Mouse (Mus musculus) urinary bladder, postnatal 14 days (tissue): ENCODE measurements around the gene Bcl11a.
A peak's percentile ranks its signal among the peaks of the same experiment; 100 is the strongest.
"Not testable (repeated sequence)": the region's sequence is repeated elsewhere in the genome, so short reads cannot be mapped to it uniquely, and the experiment has no call there.

Experiments used
- DNase-seq: peaks from one replicate; pipeline ENCODE4 v3.0.0; 2021; ENCODE audit warnings: low spot score

The Bcl11a gene

DNA sequence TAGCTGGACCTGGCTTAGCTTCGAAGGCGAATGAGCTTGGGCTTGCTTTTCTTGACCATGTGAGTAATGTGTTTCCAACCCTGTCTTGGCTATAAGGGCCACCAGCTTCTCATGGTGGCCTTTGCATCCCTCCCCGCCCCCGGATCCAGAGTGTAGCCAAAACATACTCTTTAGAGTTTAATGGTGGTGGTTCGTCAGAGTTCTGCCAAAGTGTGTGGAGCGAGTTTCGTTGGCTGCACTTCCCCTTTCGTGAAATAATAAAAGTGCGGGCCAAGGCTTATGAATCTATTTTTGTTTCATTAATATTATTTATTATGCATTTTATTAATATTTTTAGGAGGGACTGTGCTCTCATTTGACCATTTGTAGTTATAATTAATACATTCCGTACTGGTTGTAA is 21.4 kb downstream of the Bcl11a start:
- DNase-seq, result no peak

DNA sequence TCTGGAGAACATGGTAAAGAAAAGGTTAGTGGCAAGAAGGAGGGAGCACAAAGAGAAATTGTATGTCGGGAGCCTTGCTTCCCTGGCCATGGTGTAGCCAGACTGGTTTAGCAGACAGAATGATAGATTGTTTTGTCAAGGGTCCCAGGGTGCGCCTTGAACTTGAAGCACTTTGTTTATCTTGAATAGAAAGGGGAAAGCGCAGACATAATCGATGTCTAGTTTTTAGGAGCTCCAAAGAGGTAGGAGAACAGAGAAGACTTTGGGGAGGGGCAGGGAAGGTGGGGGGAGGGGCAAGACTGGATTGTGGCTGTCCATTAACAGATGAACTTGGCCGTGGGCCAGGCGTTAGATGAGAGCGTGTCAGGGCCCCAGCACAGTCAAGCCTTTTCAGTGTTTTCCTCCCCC is 22.0 kb downstream of the Bcl11a start:
- DNase-seq, result peak; percentile 37

DNA sequence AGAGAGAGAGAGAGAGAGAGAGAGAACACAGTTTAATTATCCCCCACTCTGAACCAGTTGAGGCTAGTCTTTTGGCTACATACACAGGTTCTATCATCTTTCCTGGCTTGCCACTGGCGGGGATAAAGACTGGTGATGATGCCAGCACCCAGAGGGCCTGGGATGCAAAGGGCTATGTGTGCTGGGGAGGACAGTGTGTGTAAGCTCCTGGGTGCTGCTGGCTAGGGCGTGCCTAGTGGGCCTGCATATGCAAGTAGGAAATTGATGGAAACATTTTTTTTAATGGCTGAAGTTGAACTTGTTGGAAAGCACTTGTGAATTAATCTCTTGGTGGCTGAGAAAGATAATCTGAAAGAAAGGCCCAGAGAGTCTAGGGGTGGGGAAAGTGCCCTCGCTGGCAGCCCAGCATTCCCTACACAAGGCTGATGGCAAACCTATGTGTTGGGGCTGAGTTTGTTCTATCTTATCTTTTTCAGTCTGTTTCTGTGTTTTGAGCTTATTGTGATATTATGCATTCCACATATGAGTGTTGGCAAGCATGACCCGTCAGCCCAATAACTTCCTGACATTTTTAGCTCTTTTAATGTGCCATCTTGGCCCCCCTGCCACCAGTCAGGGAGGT is 22.7 kb downstream of the Bcl11a start:
- DNase-seq, result no peak

DNA sequence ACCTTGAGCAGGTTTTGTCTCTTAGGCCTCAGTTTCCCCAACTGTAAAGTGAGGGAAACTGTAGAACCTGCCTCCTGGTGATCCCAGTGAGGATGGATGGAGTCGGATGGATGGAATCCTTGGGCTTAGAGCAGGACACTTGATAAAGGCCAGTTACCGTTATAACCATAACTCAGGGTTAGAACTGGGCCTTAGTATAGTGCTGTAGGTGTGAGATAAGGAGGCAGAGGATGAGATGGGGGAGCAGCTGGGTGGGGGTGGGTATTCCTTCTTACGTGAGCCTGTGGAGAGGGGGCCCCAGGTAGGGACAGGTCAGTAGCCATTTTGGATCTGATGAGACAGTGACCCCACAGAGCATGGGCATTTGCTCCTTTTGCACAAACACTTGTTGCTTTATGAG is 23.8 kb downstream of the Bcl11a start:
- DNase-seq, result no peak

DNA sequence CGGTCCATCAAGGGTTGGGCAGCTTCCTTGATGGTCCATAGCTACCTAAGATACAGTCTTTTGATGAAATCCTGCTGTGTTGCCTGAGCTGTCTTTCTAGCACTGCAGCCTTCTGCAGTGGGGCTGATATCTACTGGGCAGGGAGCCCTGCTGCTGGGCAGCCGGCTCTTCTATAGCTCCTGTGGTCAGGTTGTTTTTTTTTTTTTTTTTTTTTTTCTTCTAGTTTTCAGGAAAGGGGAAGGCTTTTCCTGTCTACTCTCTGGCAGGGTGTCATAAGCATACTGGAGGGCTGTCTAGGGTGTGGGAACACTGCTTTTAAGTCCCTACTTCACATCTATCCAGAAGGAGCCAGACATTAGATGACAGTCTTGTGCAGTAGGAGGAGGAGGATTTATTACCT is 24.5 kb downstream of the Bcl11a start:
- no peak for DNase-seq

DNA sequence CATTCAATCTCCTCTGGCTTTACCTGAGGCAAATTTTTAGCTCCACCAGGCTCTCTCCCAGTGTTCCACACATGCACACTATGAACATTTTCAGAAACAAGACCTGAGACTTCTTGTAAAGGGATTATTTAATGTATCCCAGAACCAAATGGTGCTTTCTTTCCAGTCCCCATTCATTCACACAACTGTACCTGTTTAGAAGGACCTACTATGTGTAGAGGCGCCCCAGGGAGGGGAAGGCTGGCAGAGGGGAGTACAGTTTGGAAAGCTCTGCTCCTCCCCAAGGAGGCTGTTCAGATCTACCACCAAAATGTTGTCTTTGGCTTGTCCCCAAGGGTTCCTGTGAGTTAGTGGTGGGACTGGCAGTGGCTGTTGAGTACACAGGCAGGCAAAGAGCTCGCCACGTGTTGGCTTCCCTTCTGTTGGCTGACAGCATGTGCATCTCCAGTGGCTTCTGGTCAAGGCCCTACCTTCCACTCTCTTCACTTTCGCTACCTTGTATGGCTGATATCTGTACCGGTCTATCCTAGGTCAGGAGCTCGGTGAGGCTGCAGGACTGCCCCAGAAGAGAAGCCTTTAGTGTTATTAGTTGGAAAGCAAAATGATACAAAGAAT is 25.4 kb downstream of the Bcl11a start:
- no peak for DNase-seq

DNA sequence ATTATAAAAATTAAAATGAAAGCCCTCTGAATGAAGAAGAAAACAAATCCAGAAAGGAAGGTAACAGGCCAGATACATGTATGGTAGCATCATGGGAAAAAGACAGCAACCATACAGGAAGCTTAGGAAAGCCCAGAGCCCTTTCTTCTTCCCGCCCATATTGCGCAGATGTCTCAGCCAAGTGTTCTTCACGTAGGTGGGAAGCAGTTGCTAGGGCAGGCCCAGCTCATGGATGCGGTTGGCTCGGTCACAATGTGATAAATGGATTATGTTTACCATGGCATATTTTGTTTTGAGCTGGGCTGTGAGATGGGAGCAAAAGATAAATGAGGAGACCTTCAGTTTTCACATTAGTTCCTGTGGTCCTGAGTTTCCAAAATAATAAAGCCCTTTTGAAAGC is 29.6 kb downstream of the Bcl11a start:
- DNase-seq, result no peak

DNA sequence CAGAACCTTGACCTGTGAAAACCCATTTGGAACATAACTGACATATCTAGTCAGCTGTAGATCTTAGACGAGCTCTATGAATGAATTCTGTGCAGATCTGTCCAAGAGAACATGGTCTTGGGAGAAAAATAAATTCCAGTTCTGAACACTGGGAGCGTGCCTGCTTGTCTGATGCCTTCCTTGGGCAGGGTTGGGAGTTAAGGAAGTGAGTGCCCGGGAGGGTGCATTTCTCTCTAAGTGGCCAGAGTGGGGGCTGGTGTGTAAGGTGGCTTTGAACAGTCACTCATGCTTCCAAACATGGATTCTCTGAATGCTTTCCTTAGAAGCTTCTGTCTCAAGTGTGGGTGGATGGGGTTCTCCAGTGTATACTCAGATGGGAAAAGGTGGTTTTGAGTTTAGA is 31.1 kb downstream of the Bcl11a start:
- DNase-seq, result no peak

DNA sequence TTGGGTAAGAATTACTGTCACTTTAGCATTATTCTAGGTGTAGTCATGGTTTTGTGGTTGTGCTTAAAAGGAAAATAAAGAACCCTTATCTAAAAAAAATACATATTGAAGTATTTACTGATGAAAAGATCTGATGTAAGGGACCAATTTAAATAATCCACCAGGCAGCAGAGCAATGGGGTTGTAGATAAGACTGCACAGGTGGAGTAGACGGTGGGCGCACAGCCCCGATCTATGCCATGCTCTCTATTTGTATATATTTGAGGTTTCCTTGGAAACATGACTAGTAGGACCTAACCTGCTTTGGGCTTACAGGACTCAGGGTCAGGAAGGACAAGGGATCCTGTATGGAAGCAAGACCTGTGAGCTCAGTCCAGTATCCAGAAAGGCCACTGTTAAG is 31.5 kb downstream of the Bcl11a start:
- DNase-seq, result no peak

DNA sequence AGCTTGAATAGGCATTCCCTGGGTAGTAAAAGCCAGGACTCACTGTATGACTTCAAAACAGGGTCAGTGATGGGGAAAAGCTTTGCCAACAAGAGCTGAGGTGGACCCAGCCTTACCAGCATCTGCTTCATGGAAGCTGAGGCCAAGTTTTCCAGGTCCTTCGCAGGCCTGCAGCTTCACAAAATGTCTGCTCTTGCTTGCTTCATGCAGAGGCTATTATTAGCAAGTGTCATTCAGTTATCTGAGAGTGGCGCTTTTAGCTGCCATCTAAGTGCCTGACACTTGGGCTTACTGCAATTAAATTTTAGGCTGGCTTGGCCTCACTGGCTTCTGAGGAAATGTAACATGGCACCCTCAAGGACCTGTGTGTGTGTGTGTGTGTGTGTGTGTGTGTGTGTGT is 32.3 kb downstream of the Bcl11a start:
- no peak for DNase-seq

DNA sequence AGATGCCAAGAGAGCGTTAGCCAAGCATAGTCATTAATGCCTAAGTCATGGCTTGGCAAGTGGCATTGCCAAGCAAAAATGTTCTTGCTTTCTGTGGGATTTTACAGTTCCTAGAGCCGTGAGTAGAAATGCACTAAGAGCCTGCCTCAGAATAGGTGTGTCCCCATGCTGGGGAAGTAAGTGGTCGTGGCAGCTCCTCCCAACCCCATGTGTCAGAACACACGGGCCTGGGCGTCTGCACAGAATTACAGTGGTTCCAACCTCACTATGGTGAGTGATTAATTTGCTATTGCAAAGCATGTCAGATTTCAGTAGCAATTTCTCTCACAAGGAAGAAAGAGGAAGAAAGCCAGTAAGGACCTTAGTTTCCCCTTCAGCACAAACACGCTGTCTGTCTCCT is 33.9 kb downstream of the Bcl11a start:
- DNase-seq, result no peak

DNA sequence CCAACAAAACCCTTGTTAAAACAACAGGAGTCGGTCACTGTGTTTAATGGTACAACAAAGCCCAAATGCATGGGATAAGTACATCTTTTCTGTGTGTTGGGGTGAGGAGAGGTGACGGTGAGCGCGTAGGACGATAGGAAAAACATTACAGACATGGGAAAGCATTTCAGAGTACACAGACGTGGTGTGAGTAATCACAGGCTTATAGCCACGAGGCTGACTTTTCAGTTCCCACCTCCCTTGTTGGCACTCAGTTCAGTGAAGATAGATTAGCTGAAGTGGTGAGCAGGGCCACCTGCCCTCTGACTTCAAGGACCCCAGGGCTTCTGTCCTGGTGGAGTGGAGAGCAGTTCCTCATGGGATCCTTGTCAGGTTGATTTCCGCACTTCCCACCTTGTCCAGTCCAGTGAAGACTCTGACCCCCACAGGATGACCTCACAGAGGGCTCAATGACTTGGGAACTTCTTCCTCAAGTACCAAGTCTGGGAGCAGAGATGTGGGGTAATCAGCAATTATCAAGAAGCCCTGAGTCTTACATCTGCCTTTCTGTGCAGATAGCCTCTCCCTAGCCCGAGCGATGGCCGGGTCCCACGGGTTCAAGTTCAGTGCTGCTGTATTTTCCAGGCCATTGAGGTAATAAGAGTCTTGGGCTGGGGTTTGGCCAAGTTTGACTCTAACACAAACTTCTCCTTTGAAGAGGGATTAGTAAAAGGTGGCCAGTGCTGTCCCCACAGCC is 37.3 kb downstream of the Bcl11a start:
- DNase-seq, result no peak

DNA sequence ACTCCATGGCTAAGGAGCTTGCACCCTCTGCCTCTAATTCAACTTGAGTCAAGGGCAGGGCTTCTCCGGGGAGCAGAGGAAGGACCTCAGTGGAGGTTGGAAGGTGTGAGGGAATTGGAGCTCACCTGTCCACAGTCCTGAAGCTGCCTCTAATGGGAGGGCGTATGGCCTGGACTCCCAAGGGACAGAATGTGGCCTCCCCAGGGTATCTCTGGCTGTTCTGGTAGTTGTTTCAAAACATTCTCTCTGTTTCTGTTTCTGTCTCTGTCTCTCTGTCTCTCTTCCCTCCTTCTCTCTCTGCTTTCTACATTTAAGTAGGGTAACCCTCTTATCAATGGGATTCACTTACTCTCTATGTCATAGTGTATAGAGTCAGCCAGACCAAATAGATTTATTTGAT is 38.2 kb downstream of the Bcl11a start:
- no peak for DNase-seq

DNA sequence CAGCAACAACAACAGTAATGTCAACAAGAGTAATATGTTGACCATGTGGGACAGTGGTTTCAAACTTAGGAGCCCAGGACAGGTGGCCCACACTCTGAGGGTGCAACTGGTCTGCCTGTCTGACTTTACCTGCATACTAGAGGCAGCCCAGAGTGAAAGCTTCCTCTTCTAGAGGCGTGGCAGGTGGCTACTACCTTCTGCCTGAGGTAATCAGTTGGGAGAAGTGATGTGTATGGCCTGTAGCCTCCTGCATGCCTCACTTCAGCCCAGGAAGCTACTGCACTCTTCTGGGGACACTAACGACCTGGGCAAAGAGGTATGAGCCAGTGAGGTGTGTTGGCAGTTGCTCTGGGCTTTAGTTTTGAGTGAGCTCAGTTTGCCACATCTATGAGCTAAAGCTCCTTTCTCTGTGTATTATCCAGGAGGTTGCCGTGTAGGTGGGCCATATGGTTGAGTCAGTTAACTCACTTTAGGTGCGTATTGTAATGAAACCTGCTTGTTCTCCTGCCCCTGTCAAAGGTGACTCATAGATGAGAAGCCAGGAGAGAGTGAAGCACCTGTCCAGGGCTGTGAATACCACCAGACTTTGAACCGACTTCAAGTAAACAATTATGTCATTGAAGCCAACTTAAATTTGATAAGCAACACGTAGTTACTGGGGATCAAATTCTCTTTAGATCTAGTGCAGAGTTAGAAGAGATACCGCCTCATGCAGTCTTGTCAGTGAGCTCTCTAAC is 38.9 kb downstream of the Bcl11a start:
- no peak for DNase-seq

DNA sequence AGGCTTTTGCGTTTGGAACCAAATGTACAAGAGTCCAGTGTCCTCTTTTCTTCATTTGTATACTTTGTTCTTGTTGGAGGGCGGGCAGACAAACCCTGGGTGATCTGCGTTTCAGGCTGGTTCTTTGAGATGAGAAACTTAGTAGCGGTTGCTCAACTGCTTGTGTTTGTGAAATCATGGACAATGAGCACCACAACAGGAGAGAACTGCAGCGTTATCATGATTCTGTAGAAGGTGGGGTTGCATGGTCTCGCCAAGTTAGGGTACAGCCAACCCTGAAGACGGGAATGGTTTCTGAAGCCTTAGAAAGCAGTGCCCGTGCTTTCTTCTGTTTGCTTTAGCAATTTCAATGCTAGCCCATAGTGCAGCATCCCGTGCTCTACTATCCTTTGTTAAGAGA is 43.3 kb downstream of the Bcl11a start:
- no peak for DNase-seq

DNA sequence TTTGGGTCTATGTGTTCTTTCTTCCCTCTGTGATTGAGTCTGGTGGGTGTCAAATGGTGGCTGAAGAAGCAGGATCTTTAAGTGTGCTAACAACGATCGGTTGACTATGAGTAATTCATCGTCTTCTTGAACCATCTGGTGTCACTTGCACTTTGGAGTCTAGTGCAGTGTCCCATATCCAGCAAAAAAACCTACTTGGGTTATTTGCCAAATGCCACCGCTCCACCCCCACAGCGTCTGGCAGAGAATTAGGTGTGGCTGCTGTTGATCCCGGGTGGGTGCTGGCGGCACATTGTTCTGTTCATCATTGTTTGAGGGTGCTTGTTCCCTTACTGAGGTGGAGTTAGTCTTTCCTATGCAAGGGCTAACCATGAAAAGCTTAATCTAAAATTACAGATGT is 45.0 kb downstream of the Bcl11a start:
- no peak for DNase-seq

DNA sequence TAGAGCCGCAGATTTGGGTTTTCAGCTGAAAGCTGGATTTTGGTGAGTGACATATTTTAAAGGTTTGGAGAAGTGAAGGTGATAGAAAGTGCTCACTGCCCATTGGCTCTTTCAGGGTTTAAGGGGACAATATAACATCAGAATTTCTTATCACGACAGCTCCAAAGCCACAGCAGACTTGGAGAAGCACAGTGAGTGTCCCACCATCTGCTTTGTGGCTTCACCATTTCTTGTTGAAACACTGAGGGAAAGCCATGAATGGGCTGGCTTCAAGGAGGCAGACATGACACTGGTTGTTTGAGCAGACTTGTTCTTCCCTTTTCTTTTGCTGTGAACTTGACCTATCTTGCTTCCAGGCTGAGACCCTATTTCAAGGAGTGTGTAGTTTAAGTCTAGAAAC is 46.1 kb downstream of the Bcl11a start:
- no peak for DNase-seq

DNA sequence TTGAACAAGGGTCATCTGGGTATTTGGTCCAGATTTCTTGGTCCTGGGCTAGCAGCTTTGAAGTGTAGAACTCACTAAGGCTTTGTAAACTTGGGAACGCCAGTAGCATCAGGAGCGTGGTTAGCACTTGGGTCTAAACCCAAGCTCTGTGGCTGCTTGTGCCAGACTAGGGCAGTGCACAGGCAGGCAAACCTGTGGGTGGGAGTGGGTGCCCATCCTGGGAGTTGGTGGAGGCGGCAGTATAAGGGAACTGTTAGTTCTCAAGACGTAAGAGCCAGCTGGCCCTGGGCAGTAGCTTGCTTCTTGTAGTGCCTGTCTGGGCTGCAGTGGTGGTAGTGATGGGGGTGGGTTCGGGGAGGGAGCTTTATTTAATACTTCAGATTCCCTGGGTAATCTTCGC is 47.2 kb downstream of the Bcl11a start:
- no peak for DNase-seq

DNA sequence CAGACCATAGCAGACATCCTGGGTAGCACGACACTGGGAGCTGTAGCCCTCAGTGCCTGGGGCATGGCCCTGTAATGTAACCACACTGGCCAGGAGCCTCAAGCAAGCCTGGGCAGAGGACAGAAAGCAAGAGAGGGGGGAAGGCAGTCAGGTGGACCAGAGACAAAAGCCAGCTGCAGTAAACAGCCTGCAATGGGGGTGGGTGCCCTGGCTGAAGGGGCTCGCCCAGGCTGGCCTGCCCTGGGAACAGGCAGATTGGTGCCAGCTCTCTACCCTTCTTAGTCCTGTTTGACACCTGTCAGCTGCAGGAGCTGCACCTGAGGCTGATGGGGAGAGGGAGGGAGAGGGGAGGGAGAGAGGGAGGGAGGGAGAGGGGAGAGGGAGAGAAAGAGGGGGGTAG is 50.1 kb downstream of the Bcl11a start:
- no peak for DNase-seq

DNA sequence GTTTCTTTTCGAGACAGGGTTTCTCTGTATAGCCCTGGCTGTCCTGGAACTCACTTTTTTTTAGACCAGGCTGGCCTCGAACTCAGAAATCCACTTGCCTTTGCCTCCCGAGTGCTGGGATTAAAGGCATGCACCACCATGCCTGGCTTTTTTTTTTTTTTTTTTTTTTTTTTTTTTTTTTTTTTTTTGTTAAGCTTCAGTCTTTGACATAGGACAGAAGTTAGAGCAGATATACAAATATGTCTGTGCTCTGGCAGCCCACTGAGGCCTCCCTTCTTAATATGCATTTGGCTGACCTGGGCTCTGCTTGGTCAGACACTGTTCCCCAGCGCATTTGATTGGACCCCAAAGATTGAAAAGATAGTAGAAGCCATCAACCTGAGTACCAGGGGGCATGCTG is 51.0 kb downstream of the Bcl11a start:
- DNase-seq, result not testable (repeated sequence)

DNA sequence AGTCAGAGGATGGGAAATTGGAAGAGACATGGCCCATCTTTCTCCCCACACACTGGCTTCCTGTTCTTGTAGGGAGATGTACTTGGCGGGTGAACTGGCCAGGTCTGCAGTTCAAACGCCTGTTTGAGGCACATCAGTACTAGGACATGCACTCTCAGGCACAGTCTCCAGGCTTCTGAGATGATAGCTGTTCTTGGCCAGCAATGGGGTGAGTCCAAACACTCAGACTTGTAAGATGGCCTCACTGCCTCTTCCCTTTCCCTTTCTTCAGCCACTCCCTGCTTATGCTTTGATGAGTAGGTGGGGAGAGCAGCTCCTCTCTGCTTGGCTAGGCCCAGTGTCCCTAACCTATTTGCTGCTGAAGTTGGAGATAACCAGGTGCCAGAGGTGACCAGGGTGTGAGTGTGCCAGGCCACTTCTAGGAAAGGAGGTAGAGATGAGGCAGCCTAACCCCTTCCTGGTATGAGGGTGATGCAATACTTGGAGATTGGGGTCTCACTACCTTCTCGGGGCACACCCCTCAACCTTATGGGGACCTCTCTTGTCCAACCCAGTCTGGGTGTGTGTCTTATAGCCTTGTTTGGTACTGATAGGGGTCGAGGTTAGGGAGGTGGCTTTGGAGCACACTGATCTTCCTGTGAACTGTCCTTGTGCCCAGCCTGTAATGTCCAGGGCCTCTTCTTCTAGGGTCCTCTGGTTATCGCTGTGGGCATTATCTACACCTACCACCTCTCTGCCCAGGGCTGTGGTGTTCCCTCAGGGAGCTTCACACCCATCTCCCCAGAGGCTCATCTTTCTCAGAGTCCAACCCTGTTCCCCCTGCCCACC is 51.7 kb downstream of the Bcl11a start:
- DNase-seq, result no peak

DNA sequence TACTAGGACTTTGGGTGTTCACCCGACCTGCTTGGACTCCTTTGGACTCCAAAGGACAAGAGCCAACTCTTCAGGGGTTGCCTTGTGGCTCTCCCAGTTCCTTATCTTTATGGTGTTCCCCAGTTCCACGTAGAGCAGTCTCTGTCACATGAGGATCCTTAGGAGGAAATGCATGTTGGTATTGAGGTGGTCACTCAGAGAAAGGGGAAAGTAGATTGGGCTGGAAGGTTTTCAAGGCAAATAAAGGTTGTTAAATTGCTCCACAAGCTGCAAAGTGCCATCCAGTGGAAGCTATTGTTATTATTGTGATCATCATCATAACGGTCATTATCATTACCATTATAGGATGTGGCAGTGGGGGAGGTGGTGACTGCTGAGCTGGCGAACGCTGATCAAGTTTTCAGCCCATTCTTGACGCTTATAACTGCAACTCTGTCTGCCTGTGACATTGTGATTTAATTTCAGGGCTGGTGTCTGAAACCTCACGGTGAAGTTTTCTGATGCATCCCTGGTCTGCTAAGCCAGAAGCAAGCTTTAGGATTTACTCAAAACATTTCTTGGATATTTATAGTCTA is 52.4 kb downstream of the Bcl11a start:
- no peak for DNase-seq
